Mouse (Mus musculus) forebrain, embryonic 11.5 days (tissue): ENCODE measurements around the gene Phf12. TPM values are rescaled to one million over a fixed set of nuclear protein-coding genes. Genes with fewer than 3 reads are reported as not detected.

ENCODE experiments used
- ATAC-seq: fragments of 200-750 bp; cut with Nextera tagmentation; replicated peaks from 2 replicates; pipeline ENCODE4 v1.8.0; 2017; ENCODE audit warnings: moderate TSS enrichment; ENCODE audit not compliant: low FRiP score
- DNase-seq: peaks from one replicate; pipeline ENCODE4 v3.0.0-alpha.2; 2017; ENCODE audit warnings: low spot score
- H3K27ac ChIP-seq: fragments of 300-500 bp; sonication (generic); 2 replicates; pipeline ENCODE4 v1.5.1; 2014; ENCODE audit warnings: low read depth, low read length
- H3K27me3 ChIP-seq: fragments of 300-500 bp; sonication (generic); 2 replicates; pipeline ENCODE4 v1.6.1; 2014; ENCODE audit warnings: mild to moderate bottlenecking, low read length, mixed read lengths; ENCODE audit not compliant: control insufficient read depth, insufficient read depth
- H3K36me3 ChIP-seq: fragments of 300-500 bp; sonication (generic); 2 replicates; pipeline ENCODE4 v1.6.1; 2014; ENCODE audit warnings: mild to moderate bottlenecking, low read length, moderate library complexity, mixed read lengths; ENCODE audit not compliant: control insufficient read depth, insufficient read depth
- H3K4me1 ChIP-seq: fragments of 300-500 bp; sonication (generic); replicated peaks from 2 replicates; pipeline ENCODE4 v1.6.1; 2014; ENCODE audit warnings: low read length, mixed read lengths; ENCODE audit not compliant: control insufficient read depth, insufficient read depth
- H3K4me2 ChIP-seq: fragments of 300-500 bp; sonication (generic); 2 replicates; pipeline ENCODE4 v1.6.1; 2014; ENCODE audit warnings: low read depth, mild to moderate bottlenecking, low read length, moderate library complexity, mixed read lengths; ENCODE audit not compliant: severe bottlenecking
- H3K4me3 ChIP-seq: fragments of 300-500 bp; sonication (generic); 2 replicates; pipeline ENCODE4 v1.5.1; 2014; ENCODE audit warnings: low read depth, low read length
- H3K9ac ChIP-seq: fragments of 300-500 bp; sonication (generic); 2 replicates; pipeline ENCODE4 v1.6.1; 2014; ENCODE audit warnings: low read length
- H3K9me3 ChIP-seq: fragments of 300-500 bp; sonication (generic); 2 replicates; pipeline ENCODE4 v1.6.1; 2016; ENCODE audit warnings: low read length, mixed read lengths; ENCODE audit not compliant: control insufficient read depth
- WGBS: fragments of 180-500 bp; shearing (Covaris S2); extraction: QIAGEN DNeasy Blood & Tissue Kit; methylation state at CpG from one replicate; pipeline ENCODE4 v1.1.7; 2014; 5-methylcytosine and 5-hydroxymethylcytosine counted together
- polyA plus RNA-seq: library from polyadenylated mRNA; unstranded; fragments of >200 nt; fragmentation: Nextera tagmentation; extraction: Ambion mirVana; gene quantifications from 2 replicates; pipeline ENCODE4 v1.2.1, GENCODE M21; 2014

Gene Phf12
- polyA plus RNA-seq, 1 experiment from 2014 or later: 30.5 TPM

DNA sequence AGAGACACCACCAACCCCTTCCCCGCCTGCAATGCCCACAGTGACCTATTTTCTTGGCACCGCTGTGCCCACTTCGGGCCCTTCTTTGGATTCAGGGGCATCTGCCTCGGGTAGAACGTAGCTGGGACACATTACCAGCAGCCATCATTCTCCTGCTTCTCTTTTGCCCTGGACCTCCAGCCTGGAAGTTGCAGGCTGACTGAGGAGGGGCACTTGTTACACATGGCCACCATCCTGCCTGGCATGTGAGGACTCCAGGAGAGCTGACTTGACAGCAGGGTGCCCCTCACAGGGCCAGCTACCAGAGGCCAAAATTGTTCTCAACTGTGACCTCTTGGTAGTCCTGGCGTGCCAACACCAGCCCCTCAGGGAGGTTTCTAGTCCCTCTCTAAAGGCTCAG, 4.4 kb upstream of the Phf12 start:
- no peak overlapping the region for H3K27ac ChIP-seq
- peak; percentile 46 for DNase-seq
- 89% methylated on average over 6 of the region's 6 CpGs for WGBS
- ATAC-seq: no peak
- H3K4me2 ChIP-seq: no peak overlapping the region
- no peaks in the 10 kb centered on the region for H3K27me3 ChIP-seq
- no peak overlapping the region for H3K9ac ChIP-seq
- H3K4me1 ChIP-seq: no peaks in the 10 kb centered on the region
- H3K36me3 ChIP-seq: no peaks in the 10 kb centered on the region
- H3K9me3 ChIP-seq: no peaks in the 10 kb centered on the region
- no peak overlapping the region for H3K4me3 ChIP-seq

- peak; percentile 38 for DNase-seq
- no peaks in the 10 kb centered on the region for H3K36me3 ChIP-seq
- H3K4me2 ChIP-seq: no peak overlapping the region
- H3K4me1 ChIP-seq: no peaks in the 10 kb centered on the region
- WGBS: 87% methylated on average over 8 of the region's 8 CpGs
- no peak for ATAC-seq
- H3K27ac ChIP-seq: no peak overlapping the region
- H3K4me3 ChIP-seq: no peak overlapping the region
- no peaks in the 10 kb centered on the region for H3K27me3 ChIP-seq
- H3K9ac ChIP-seq: no peak overlapping the region
- no peaks in the 10 kb centered on the region for H3K9me3 ChIP-seq
Measured at GRCm38 (mm10) chr11:77979221-77979809, 3.2 kb upstream of the Phf12 start.

- Histone ChIP-seq H3K4me2 (no peak overlapping the region), H3K36me3 (no peaks in the 10 kb centered on the region), H3K27me3 (no peaks in the 10 kb centered on the region), H3K9me3 (no peaks in the 10 kb centered on the region), H3K4me3 (no peak overlapping the region), H3K27ac (no peak overlapping the region), H3K9ac (no peak overlapping the region), H3K4me1 (peaks cover 7% of the 10 kb centered on the region; the same call in 1 of the 2 replicates)
- DNase-seq (no peak), ATAC-seq (no peak)
- 37% methylated on average over 11 of the region's 11 CpGs for WGBS
Measured at GRCm38 (mm10) chr11:77980281-77981204, 2.0 kb upstream of the Phf12 start.

GRCm38 (mm10) chr11:77981609-77982440, 729 bp upstream of the Phf12 start:
- H3K9ac ChIP-seq: peak overlapping the region; percentile 59
- WGBS: under 1% methylated on average over 29 of the region's 29 CpGs

DNA sequence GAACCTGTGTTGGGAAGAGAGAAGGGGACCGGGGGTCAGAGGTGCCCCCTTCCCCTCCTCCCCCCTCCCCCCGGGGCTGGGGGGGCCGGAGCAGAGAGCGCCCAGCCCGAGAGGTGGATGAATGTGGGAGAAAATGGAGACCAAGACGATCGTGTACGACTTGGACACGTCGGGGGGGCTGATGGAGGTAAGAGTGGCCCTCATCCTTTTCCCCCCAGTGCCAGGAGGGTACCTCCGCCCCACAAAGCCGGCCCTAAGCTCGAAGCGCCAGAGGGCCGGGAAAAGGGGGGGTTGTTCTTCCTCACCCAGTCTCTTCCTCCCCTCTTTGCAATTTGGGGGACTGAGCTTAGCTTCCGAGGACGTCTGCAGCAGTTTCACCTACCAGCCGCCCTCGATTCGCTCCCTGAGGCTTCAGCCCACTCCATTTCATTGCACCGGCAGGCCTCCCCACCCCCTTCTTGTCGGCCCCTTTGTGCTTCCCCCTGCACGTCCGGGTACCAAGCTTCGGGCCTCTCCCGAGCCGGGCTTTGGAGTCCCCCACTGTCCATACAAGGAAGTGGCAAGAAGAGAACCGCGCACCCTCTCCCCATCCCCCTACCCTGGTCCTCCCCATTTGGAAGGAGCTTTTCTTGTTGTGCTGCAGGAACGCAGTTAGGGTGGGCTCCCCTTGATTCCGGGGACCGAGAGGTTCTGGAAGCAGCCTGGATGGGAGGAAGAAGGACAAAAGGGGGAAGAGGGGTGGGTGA, 810 bp downstream of the Phf12 start:
- peak; percentile 84 for DNase-seq
- peak overlapping the region; percentile 90 for H3K9ac ChIP-seq
- no peak; the same call in 1 of the 2 replicates for ATAC-seq
- H3K27me3 ChIP-seq: no peaks in the 10 kb centered on the region
- peak overlapping the region; percentile 70 for H3K4me3 ChIP-seq
- H3K4me2 ChIP-seq: peak overlapping the region; percentile 77
- no peaks in the 10 kb centered on the region for H3K9me3 ChIP-seq
- H3K36me3 ChIP-seq: peaks cover 3% of the 10 kb centered on the region; the same call in 1 of the 2 replicates
- WGBS: under 1% methylated on average over 25 of the region's 32 CpGs
- H3K27ac ChIP-seq: peak overlapping the region; percentile 93
- peaks cover 7% of the 10 kb centered on the region; the same call in 1 of the 2 replicates for H3K4me1 ChIP-seq

More at GRCm38 (mm10) chr11:77981609-77982440, 729 bp upstream of the Phf12 start:
- H3K36me3 ChIP-seq: peaks cover 3% of the 10 kb centered on the region; the same call in 1 of the 2 replicates
- no peaks in the 10 kb centered on the region for H3K9me3 ChIP-seq
- H3K27me3 ChIP-seq: no peaks in the 10 kb centered on the region
- H3K4me3 ChIP-seq: peak overlapping the region; percentile 70
- peak overlapping the region; percentile 96 for H3K27ac ChIP-seq
- DNase-seq (peak; percentile 93), ATAC-seq (peak; percentile 86)
- H3K4me2 ChIP-seq: peak overlapping the region; percentile 77
- peaks cover 7% of the 10 kb centered on the region; the same call in 1 of the 2 replicates for H3K4me1 ChIP-seq

DNA sequence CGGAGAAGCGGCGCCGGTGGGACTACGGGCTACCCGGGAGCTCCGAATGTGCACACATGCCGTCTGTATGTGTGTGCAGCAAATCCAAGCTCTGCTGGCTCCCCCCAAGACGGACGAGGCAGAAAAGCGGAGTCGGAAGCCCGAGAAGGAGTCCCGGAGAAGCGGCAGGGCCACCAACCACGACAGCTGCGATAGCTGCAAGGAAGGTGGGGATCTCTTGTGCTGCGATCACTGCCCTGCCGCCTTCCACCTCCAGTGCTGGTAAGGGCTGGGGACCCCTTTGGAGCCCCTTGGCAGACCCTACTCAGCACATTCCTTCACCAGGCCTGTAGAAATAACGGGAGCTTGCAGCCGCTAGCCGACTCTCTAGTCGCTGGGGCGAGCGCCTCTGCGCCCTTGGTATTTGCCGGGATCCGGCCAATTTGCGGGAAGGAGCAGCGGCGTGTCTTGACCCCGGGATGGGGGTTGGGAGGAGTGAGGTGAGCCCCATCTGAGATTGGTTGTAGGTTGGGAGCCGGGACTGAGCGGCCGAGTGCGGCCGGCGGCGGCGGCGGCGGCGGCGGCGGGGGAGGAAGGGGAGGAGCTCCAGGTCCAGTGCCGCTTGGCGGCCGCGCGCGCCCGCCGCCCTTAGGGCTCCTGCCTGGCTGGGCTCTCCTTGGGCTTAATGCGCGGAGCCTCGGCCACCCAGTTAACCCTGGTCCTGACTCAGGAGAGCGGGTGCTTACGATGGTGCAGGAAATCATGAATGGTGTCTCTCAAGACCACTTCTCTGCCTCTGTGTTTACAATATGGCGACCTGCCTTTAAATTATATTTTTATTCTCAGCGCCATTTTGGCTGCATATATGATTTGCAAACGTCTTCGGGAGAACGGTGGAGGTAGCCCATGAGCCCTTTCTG, 1.6 kb downstream of the Phf12 start:
- WGBS: under 1% methylated on average over 53 of the region's 63 CpGs
- peak; percentile 87 for DNase-seq

GRCm38 (mm10) chr11:77984836-77985231, 2.3 kb downstream of the Phf12 start:
- H3K4me2 ChIP-seq: peak overlapping the region; percentile 77
- peaks cover 7% of the 10 kb centered on the region; the same call in 1 of the 2 replicates for H3K4me1 ChIP-seq
- ATAC-seq: no peak
- H3K36me3 ChIP-seq: peaks cover 5% of the 10 kb centered on the region; the same call in 1 of the 2 replicates
- under 1% methylated on average over 13 of the region's 13 CpGs for WGBS
- H3K27ac ChIP-seq: peak overlapping the region; percentile 93
- peak overlapping the region; percentile 70 for H3K4me3 ChIP-seq
- no peaks in the 10 kb centered on the region for H3K27me3 ChIP-seq
- H3K9ac ChIP-seq: peak overlapping the region; percentile 90
- DNase-seq: peak; percentile 76
- H3K9me3 ChIP-seq: no peaks in the 10 kb centered on the region

More for the DNA sequence above, 1.6 kb downstream of the Phf12 start:
- Histone ChIP-seq H3K9me3 (no peaks in the 10 kb centered on the region), H3K4me1 (peaks cover 7% of the 10 kb centered on the region; the same call in 1 of the 2 replicates), H3K9ac (peak overlapping the region; percentile 90), H3K4me3 (peak overlapping the region; percentile 70), H3K36me3 (peaks cover 4% of the 10 kb centered on the region; the same call in 1 of the 2 replicates), H3K4me2 (peak overlapping the region; percentile 77), H3K27ac (peak overlapping the region; percentile 93), H3K27me3 (no peaks in the 10 kb centered on the region)
- no peak for ATAC-seq
